Mouse (Mus musculus) mature B cell (primary cell): Measurements from ENCODE around the gene Tmem132d.

Experiments
- in situ Hi-C: fragments of 300-500 bp; cut with MboI; formaldehyde crosslinking; loops from 2 replicates; pipeline ENCODE4 v1.14.3; 2019

The Tmem132d gene

GRCm38 (mm10) chr5:128432916-128433315 lies at the start of gene Tmem132d:
Gene Tmem132d (minus strand): TSS chr5:128433077.
- in situ Hi-C loops, result no loop called here

GRCm38 (mm10) chr5:128480816-128481215 lies 47.9 kb upstream of the Tmem132d start:
- in situ Hi-C loops, result no loop called here

GRCm38 (mm10) chr5:128475372-128475771 lies 42.5 kb upstream of the Tmem132d start:
- in situ Hi-C loops, result no loop called here

- in situ Hi-C loops, result no loop called here
Observed at GRCm38 (mm10) chr5:128469812-128470211, 36.9 kb upstream of the Tmem132d start.

GRCm38 (mm10) chr5:128464514-128464913 lies 31.6 kb upstream of the Tmem132d start:
- in situ Hi-C loops, result no loop called here

DNA sequence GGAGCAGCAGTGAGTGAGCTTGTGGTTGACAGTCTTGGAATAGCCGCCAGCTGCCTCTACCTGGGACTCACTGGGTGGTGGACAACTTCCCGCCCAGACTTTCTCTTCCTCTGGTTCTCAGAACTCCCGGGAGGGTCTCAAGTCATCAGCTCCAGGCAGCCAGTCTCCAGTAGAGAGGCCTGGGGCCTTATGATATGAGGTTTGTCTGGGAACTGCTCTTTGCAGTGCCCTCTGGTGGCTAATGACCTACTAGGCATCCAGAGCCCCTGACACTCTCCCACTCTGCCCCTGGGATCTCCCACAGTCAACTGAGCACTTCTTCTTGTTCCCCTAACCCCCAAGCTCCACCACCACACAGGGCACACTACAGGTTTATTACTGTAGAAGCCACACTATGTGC lies 27.7 kb upstream of the Tmem132d start:
- in situ Hi-C loops, result no loop called here

DNA sequence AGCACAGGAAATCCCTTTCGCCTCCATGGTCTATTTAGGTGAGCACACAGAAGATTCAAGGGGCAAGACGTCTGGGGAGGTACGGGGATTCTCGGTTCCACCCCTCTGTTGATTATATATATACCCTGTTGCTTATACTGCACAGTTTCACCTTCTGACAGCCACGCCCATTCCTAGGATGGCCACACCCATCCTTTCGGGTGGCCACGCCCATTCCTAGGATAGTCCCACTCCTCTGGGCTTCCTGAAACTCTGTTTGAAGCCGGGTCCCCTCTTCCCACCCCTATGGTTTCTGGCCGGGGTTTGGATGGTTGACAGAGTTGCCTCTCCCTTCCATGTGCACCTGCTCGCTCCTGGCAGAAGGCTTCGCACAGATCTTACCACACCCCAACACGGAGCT lies 22.9 kb upstream of the Tmem132d start:
- in situ Hi-C loops, result no loop called here

DNA sequence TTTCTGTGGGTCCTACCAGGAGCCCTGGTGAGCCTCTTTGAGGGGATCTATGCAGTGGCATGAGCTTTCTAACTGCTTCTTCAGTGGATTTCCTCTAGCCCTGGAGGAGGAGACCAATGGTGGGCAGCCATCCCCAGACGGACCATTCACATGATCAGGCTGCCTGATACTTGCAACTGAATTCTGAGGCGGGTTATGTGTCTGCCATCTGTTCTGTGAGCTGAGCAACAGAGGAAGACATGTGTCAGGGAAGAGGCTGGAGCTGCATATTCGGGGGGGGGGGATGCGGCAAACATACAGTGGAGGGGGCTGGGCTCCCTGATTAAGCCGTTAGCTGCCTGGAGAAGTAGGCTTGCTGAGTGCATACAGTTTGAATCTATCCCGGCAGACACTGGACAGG lies 19.3 kb upstream of the Tmem132d start:
- in situ Hi-C loops, result no loop called here

GRCm38 (mm10) chr5:128450808-128451207 lies 17.9 kb upstream of the Tmem132d start:
- in situ Hi-C loops, result no loop called here

GRCm38 (mm10) chr5:128444876-128445275 lies 12.0 kb upstream of the Tmem132d start:
- in situ Hi-C loops, result no loop called here

DNA sequence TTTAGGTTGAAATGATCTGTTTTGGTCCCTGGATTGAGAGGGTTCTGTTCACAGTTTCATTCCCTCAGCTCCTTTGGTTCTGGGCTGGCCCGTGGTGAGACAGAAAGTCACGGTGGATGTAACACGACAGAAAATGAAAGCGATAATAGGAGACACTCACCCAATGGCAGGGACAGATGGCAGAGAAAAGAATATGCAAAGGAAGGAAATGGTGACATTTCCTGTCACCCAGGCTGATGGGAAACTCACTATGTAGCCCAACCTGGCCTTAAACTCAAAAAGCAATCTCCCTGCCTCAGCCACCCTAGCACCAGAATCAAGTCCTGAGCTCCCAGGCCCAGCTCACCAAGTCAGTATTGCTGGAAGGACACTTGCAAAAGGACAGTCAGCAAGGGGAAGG lies 11.0 kb upstream of the Tmem132d start:
- in situ Hi-C loops, result no loop called here

DNA sequence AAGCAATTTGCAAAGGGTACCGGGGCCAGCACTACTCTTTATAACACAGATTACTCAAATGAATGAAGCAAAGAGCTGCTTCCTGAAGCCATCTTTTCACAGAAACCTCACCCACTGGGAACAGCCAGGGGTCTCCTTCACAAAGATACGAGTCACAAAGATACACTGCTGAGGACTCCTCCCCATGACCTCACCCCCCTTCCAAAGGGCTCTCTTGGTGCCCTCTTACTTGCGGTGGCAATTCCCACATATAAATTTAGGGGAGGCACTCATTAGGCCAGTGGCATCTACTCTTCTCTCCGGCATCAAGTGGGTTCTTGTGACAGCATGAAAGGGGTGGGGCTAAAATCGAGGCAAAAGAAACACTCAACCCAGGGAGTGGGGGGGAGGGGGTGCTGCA lies 8.2 kb upstream of the Tmem132d start:
- in situ Hi-C loops, result no loop called here

- in situ Hi-C loops, result no loop called here
Observed at GRCm38 (mm10) chr5:128439828-128440227, 7.0 kb upstream of the Tmem132d start.

DNA sequence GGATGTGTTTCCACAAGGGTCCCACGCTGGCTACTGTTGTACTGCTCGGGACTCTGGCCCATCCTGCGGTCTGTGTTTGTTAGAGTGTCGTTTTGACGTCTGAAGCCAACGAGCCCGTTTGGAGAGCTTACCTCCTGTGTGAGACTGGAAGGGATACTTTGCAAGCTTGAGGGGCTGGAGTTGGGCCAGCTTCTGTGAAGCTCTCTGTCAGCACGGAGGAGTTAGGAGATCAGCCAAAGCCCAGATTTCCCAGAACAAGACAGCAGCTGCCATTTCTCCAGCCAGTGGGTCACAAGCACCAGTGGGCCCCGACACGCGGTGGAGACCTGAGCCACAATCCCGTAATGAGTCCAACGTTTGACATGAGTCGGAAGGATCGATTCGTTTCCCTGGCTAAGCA lies 5.2 kb upstream of the Tmem132d start:
- in situ Hi-C loops, result no loop called here

DNA sequence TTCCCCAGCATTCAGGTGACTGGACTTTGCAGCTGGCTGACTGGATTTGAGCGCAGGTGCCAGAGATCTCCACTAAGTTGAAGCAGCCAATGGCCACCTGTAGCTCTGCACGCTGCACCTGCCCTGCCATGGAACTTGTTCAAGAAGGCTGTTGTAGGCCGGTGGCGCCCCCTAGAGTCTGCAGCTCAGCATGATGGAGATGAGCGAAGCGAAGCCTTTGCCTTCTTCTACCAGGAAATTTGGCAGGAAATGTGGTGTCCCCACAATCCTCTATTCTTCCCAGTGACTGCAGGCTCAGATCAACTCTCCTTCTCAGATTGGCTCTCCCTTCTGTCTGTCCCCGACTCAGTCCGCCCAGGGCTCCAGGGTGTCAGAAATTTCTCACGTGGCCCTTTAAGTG lies 4.0 kb upstream of the Tmem132d start:
- in situ Hi-C loops, result no loop called here

DNA sequence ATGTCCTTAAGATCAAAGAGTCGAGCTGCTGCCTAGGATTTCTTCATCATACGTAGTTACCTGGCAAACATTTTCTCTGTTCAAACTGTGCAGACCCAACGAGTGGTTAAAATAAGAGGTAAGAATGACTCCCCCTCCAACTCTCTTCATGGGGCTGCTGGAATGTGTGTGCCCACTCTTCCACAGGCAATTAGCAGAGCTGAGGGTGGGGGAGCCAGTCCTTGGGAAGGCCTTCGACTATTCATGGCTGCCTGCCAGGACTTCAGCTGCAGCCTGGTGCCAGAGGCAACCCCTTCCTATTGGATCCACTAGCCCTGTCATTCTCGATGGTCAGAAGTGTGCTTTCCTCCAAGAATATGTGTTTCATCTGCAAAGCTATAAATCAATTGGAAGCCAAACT lies 2.8 kb upstream of the Tmem132d start:
- in situ Hi-C loops, result no loop called here

DNA sequence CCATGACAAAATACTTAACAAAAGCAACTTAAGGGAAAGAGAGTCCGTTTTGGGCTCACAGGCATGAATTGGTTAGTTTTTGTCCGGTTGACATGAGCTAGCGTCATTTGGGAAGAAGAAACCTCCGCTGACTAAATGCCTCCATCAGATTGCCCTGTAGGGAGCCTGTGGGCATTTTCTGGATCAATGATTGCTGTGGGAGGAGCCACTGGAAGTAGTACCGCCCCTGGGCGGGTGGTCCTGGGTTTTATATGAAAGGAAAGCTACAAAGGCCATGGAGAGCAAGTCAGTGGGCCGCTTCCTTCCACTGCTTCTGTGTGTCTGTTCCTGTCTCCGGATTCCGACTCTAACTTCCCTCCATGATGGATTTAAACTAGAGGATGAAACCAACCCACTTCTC lies 909 bp upstream of the Tmem132d start:
- in situ Hi-C loops, result no loop called here

- in situ Hi-C loops, result no loop called here
Observed at GRCm38 (mm10) chr5:128432422-128432821, 455 bp downstream of the Tmem132d start.

GRCm38 (mm10) chr5:128424636-128425035 lies 8.2 kb downstream of the Tmem132d start:
- in situ Hi-C loops, result no loop called here

- in situ Hi-C loops, result no loop called here
Observed at GRCm38 (mm10) chr5:128424213-128424612, 8.7 kb downstream of the Tmem132d start.

- in situ Hi-C loops, result no loop called here
Observed at GRCm38 (mm10) chr5:128422090-128422489, 10.8 kb downstream of the Tmem132d start.

DNA sequence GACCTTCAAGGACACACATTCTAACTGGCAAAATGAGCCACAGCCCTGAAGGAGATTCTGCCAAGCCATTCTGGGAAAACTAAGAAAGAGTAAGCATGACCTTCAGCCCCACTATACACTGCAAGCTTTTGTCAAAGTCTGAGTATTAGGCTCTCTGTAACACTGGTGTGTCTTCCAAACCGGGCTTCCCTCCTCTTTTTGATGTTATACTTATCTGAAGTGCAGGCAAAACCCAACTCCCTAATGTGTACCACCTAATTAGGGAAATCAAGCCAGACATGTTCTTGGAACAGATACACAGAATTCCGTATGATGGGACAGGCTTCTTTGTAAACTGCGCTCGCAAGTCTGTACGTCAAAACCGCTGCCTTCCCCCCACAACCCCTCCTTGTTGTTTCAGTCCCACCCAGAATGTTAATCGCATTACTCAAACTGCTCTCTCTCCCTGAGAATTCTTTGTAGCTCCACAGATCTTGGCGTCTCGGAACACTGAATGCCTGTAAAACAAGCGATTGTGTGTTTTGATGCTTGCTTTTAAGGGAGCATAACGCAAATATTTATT lies 14.6 kb downstream of the Tmem132d start:
- in situ Hi-C loops, result no loop called here

- in situ Hi-C loops, result no loop called here
Observed at GRCm38 (mm10) chr5:128414056-128414455, 18.8 kb downstream of the Tmem132d start.

GRCm38 (mm10) chr5:128412306-128412705 lies 20.6 kb downstream of the Tmem132d start:
- in situ Hi-C loops, result no loop called here

GRCm38 (mm10) chr5:128407546-128407945 lies 25.3 kb downstream of the Tmem132d start:
- in situ Hi-C loops, result no loop called here
